Mouse (Mus musculus) midbrain, embryonic 16.5 days (tissue): ENCODE measurements at regions not wholly inside any gene's neighbourhood (a gene's known extent, or its start where the extent isn't known, plus 50 kb on each side); places are given as distances from the start of the nearest gene placed in this dataset.

Experiments
- ATAC-seq: fragments of 200-750 bp; cut with Nextera tagmentation; 2 replicates; pipeline ENCODE4 v1.8.0; 2017; ENCODE audit warnings: moderate TSS enrichment
- H3K27ac ChIP-seq: fragments of 300-500 bp; sonication (generic); 2 replicates; pipeline ENCODE4 v1.5.1; 2014; ENCODE audit warnings: mild to moderate bottlenecking, low read length, mixed read lengths
- H3K27me3 ChIP-seq: fragments of 300-500 bp; sonication (generic); 2 replicates; pipeline ENCODE4 v1.6.1; 2014; ENCODE audit warnings: low read depth, low read length, mixed read lengths; ENCODE audit not compliant: control insufficient read depth, insufficient read depth
- H3K36me3 ChIP-seq: fragments of 300-500 bp; sonication (generic); 2 replicates; pipeline ENCODE4 v1.6.1; 2014; ENCODE audit warnings: mild to moderate bottlenecking, low read length, moderate library complexity, mixed read lengths; ENCODE audit not compliant: control insufficient read depth, insufficient read depth
- H3K4me1 ChIP-seq: fragments of 300-500 bp; sonication (generic); 2 replicates; pipeline ENCODE4 v1.6.1; 2014; ENCODE audit warnings: mild to moderate bottlenecking, low read length, mixed read lengths; ENCODE audit not compliant: control insufficient read depth, insufficient read depth
- H3K4me2 ChIP-seq: fragments of 300-500 bp; sonication (generic); 2 replicates; pipeline ENCODE4 v1.6.1; 2014; ENCODE audit warnings: mild to moderate bottlenecking, low read length, mixed read lengths
- H3K4me3 ChIP-seq: fragments of 300-500 bp; sonication (generic); 2 replicates; pipeline ENCODE4 v1.5.1; 2014; ENCODE audit warnings: low read depth, mild to moderate bottlenecking, low read length, moderate library complexity, mixed read lengths
- H3K9ac ChIP-seq: fragments of 300-500 bp; sonication (generic); 2 replicates; pipeline ENCODE4 v1.6.1; 2014; ENCODE audit warnings: low read depth, low read length, mixed read lengths
- H3K9me3 ChIP-seq: fragments of 300-500 bp; sonication (generic); replicated peaks from 2 replicates; pipeline ENCODE4 v1.6.1; 2014; ENCODE audit warnings: mild to moderate bottlenecking, low read length, mixed read lengths; ENCODE audit not compliant: control insufficient read depth, poor library complexity, severe bottlenecking
- WGBS: fragments of 180-500 bp; shearing (Covaris S2); extraction: QIAGEN DNeasy Blood & Tissue Kit; methylation state at CpG from one replicate; pipeline ENCODE4 v1.1.7; 2014; 5-methylcytosine and 5-hydroxymethylcytosine counted together

- Histone ChIP-seq H3K4me2 (no peak overlapping the region), H3K9me3 (no peaks in the 10 kb centered on the region), H3K4me3 (no peak overlapping the region), H3K9ac (no peak overlapping the region), H3K27me3 (no peaks in the 10 kb centered on the region), H3K4me1 (no peaks in the 10 kb centered on the region), H3K36me3 (no peaks in the 10 kb centered on the region), H3K27ac (no peak overlapping the region)
- ATAC-seq = no peak
- 89% methylated on average over 6 of the region's 6 CpGs for WGBS
Measured at GRCm38 (mm10) chr11:111526010-111526742, 460.2 kb downstream of the Kcnj2 start.

- Histone ChIP-seq H3K27ac (no peak overlapping the region), H3K9ac (no peak overlapping the region), H3K4me3 (no peak overlapping the region), H3K27me3 (no peaks in the 10 kb centered on the region), H3K36me3 (no peaks in the 10 kb centered on the region), H3K4me1 (no peaks in the 10 kb centered on the region), H3K4me2 (no peak overlapping the region), H3K9me3 (no peaks in the 10 kb centered on the region)
- 86% methylated on average over 9 of the region's 9 CpGs for WGBS
- ATAC-seq = no peak
Measured at GRCm38 (mm10) chr11:111529591-111529990, 463.6 kb downstream of the Kcnj2 start.

- no peak overlapping the region for H3K27ac ChIP-seq
- H3K9ac ChIP-seq = no peak overlapping the region
- no peaks in the 10 kb centered on the region for H3K36me3 ChIP-seq
- H3K27me3 ChIP-seq = peaks cover 2% of the 10 kb centered on the region; the same call in 1 of the 2 replicates
- no peaks in the 10 kb centered on the region for H3K4me1 ChIP-seq
- ATAC-seq = no peak
- no peak overlapping the region for H3K4me3 ChIP-seq
- no peaks in the 10 kb centered on the region for H3K9me3 ChIP-seq
- H3K4me2 ChIP-seq = no peak overlapping the region
- WGBS = 78% methylated on average over 3 of the region's 3 CpGs
Measured at GRCm38 (mm10) chr11:111530912-111531311, 464.9 kb downstream of the Kcnj2 start.

GRCm38 (mm10) chr11:111532457-111532856 is 466.5 kb downstream of the Kcnj2 start:
- Histone ChIP-seq H3K27ac (no peak overlapping the region), H3K4me1 (no peaks in the 10 kb centered on the region), H3K9ac (no peak overlapping the region), H3K27me3 (peaks cover 2% of the 10 kb centered on the region; the same call in 1 of the 2 replicates), H3K36me3 (no peaks in the 10 kb centered on the region), H3K9me3 (no peaks in the 10 kb centered on the region), H3K4me3 (no peak overlapping the region), H3K4me2 (no peak overlapping the region)
- ATAC-seq = no peak
- WGBS = 29% methylated on average over 5 of the region's 5 CpGs

GRCm38 (mm10) chr11:111536040-111536836 is 470.3 kb downstream of the Kcnj2 start:
- ATAC-seq = no peak
- Histone ChIP-seq H3K27me3 (peaks cover 2% of the 10 kb centered on the region; the same call in 1 of the 2 replicates), H3K9me3 (no peaks in the 10 kb centered on the region), H3K4me2 (no peak overlapping the region), H3K9ac (no peak overlapping the region), H3K4me3 (no peak overlapping the region), H3K36me3 (no peaks in the 10 kb centered on the region), H3K4me1 (no peaks in the 10 kb centered on the region), H3K27ac (no peak overlapping the region)
- 54% methylated on average over 17 of the region's 17 CpGs for WGBS

- H3K36me3 ChIP-seq = no peaks in the 10 kb centered on the region
- H3K4me3 ChIP-seq = no peak overlapping the region
- H3K4me1 ChIP-seq = no peaks in the 10 kb centered on the region
- no peak for ATAC-seq
- WGBS = 33% methylated on average over 3 of the region's 3 CpGs
- H3K27me3 ChIP-seq = peaks cover 2% of the 10 kb centered on the region; the same call in 1 of the 2 replicates
- no peak overlapping the region for H3K9ac ChIP-seq
- H3K27ac ChIP-seq = no peak overlapping the region
- H3K4me2 ChIP-seq = no peak overlapping the region
- no peaks in the 10 kb centered on the region for H3K9me3 ChIP-seq
Measured at GRCm38 (mm10) chr11:111537654-111538053, 471.7 kb downstream of the Kcnj2 start.

- H3K9ac ChIP-seq = no peak overlapping the region
- H3K4me3 ChIP-seq = no peak overlapping the region
- no peaks in the 10 kb centered on the region for H3K4me1 ChIP-seq
- H3K4me2 ChIP-seq = no peak overlapping the region
- H3K27ac ChIP-seq = no peak overlapping the region
- no peaks in the 10 kb centered on the region for H3K36me3 ChIP-seq
- H3K9me3 ChIP-seq = no peaks in the 10 kb centered on the region
- ATAC-seq = no peak
- H3K27me3 ChIP-seq = peaks cover 2% of the 10 kb centered on the region; the same call in 1 of the 2 replicates
- 84% methylated on average over 6 of the region's 6 CpGs for WGBS
Measured at GRCm38 (mm10) chr11:111539960-111540359, 474.0 kb downstream of the Kcnj2 start.

- Histone ChIP-seq H3K36me3 (no peaks in the 10 kb centered on the region), H3K27ac (no peak overlapping the region), H3K4me1 (no peaks in the 10 kb centered on the region), H3K9me3 (no peaks in the 10 kb centered on the region), H3K27me3 (no peaks in the 10 kb centered on the region), H3K9ac (no peak overlapping the region), H3K4me2 (no peak overlapping the region), H3K4me3 (no peak overlapping the region)
- WGBS = 72% methylated on average over 4 of the region's 4 CpGs
- no peak for ATAC-seq
Measured at GRCm38 (mm10) chr11:111545291-111545690, 479.3 kb downstream of the Kcnj2 start.

- Histone ChIP-seq H3K4me2 (no peak overlapping the region), H3K9me3 (no peaks in the 10 kb centered on the region; the same call in 1 of the 2 replicates), H3K27me3 (no peaks in the 10 kb centered on the region), H3K4me1 (no peaks in the 10 kb centered on the region), H3K27ac (no peak overlapping the region), H3K9ac (no peak overlapping the region), H3K4me3 (no peak overlapping the region), H3K36me3 (no peaks in the 10 kb centered on the region)
- no peak for ATAC-seq
Measured at GRCm38 (mm10) chr11:111555131-111555530, 489.2 kb downstream of the Kcnj2 start.
